Mouse (Mus musculus): Measurements from ENCODE around the gene Metap2.

DNA sequence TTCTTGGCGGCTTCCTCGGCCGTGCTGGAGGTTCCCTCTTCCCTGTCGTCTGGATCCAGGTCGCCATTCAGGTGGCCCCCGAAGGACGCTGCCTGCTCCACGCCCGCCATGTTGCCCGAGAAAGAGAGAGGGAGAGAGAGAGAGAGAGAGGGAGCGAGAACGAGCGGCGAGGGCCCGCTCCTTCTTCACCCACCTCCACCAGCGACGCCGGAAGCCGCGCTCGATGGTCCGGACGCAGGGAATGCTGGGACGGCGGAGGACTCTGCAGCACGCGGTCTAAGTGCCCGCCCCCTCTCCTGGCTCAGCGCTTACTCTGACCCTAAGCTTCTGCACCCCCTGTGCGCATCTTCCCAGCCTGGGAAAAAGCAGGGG lies 7.3 kb downstream of the Metap2 start:
- no peak for TF ChIP-seq CTCF (IDR thresholded peaks at IDR 0.05; ENCODE audit: low read depth)
- peak; percentile 66 for TF ChIP-seq EP300 (optimal IDR thresholded peaks at IDR 0.05)

Measured in stomach, postnatal 0 days (tissue).